Mouse (Mus musculus) erythroblast, embryonic 14.5 days (primary cell): ENCODE results near the gene Nexn.

Experiments
- GATA1 ChIP-seq: IDR thresholded peaks from 2 replicates; pipeline ENCODE4 v1.6.1; 2012; ENCODE audit warnings: low read length, inconsistent platforms, mixed read lengths
- TAL1 ChIP-seq: IDR thresholded peaks from 3 replicates; pipeline ENCODE4 v1.6.1; 2012; ENCODE audit warnings: low read length, inconsistent platforms, mixed read lengths

- TF ChIP-seq GATA1, result no peak
- no peak for TF ChIP-seq TAL1
Observed at GRCm38 (mm10) chr3:152238836-152239235, 27.3 kb downstream of the Nexn start.
